Mouse (Mus musculus): ENCODE measurements at regions not wholly inside any gene's neighbourhood (a gene's known extent, or its start where the extent isn't known, plus 50 kb on each side); places are given as distances from the start of the nearest gene placed in this dataset.

DNA sequence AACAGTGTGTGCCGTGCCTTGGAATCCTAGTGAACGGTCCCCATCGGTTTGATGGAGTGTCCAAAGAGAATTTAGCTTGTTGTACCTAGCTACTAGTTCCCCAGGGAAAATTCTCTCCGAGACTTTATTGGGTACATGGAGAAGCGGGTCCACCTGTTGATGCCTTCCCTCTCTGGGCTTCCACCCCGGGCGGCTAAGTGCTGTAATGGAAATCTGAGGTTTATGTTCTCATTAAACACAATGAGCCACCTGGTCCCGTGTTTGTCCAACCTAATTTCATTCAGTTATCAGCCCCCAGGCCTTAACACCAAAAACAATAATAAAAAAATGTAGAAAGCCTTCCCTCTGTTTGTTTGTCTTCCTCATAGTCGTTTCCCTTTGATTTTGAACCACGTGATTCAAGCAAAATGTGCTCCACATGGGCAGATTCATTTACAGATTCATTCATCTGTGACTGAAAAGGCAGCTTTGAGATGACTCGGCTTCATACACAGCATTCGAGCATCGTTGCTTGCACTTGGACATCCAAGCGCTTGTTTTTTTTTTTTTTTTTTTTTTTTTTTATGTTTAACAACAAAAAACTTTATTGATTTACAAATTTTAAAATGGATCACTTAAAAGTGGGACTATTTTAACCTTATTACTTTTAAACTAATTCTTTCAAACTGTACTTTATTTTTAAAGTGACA is 84.5 kb upstream of the Smim23 start:
- peak; percentile 62 for DNase-seq (ENCODE audit: low spot score)

DNA sequence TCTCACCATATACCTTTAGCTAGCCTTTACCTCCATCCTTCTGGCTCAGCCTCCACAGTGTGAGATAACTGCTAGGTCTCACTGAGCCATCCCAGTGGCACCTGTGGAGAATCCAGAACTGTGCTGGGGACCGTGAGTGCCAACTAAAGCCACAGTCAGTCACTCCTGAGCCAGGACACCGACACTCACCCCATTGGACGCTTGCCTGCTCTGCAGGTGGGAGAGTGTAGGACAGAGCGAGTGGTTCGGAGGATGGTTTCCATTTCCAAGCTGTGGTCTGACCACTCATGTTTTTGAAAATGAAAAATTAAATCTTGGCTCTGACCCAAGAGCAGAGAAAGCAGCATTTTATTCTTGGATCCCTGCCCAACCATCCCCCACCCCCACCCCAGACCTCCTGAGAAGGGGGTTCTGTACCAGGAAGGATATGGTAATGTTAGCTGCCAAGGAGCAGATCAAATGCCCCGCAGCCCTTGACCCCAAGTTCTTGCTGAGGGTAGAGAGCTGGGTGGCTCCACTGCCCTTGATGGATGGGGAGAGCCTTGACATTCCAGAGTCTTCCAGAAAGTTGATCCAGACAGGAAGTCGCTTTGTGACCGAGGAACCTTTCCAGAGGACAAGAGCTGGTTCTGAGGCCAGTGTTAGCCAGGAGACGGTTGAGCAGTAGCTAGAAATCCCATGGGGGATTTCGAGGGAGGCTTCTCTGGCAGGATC is 83.3 kb upstream of the Smim23 start:
- Histone ChIP-seq H3K4me3 (ENCODE audit: low read depth, low read length) (no peak overlapping the region), H3K9me3 (ENCODE audit: control insufficient read depth, low read length) (no peaks in the 10 kb centered on the region), H3K4me1 (ENCODE audit: control insufficient read depth, insufficient read depth, low read length) (peaks cover 20% of the 10 kb centered on the region), H3K4me2 (ENCODE audit: low read depth, low read length) (no peak overlapping the region), H3K27ac (replicated peaks; ENCODE audit: low read depth, low read length) (no peak overlapping the region), H3K36me3 (ENCODE audit: control insufficient read depth, insufficient read depth, low read length) (no peaks in the 10 kb centered on the region), H3K27me3 (replicated peaks; ENCODE audit: control insufficient read depth, insufficient read depth, low read length) (no peaks in the 10 kb centered on the region), H3K9ac (ENCODE audit: low read depth, low read length) (no peak overlapping the region)
- WGBS = 33% methylated on average over 10 of the region's 10 CpGs
- no peak for DNase-seq (ENCODE audit: low spot score)
- peak; percentile 53; the same call in 1 of the 2 replicates for ATAC-seq (ENCODE audit: low read depth)

More for the DNA sequence above, 84.5 kb upstream of the Smim23 start:
- 46% methylated on average over 14 of the region's 14 CpGs for WGBS
- Histone ChIP-seq H3K4me1 (ENCODE audit: control insufficient read depth, insufficient read depth, low read length) (peaks cover 18% of the 10 kb centered on the region), H3K36me3 (ENCODE audit: control insufficient read depth, insufficient read depth, low read length) (no peaks in the 10 kb centered on the region), H3K9me3 (ENCODE audit: control insufficient read depth, low read length) (no peaks in the 10 kb centered on the region), H3K4me3 (ENCODE audit: low read depth, low read length) (no peak overlapping the region), H3K27me3 (replicated peaks; ENCODE audit: control insufficient read depth, insufficient read depth, low read length) (no peaks in the 10 kb centered on the region), H3K4me2 (ENCODE audit: low read depth, low read length) (no peak overlapping the region), H3K27ac (replicated peaks; ENCODE audit: low read depth, low read length) (no peak overlapping the region), H3K9ac (ENCODE audit: low read depth, low read length) (no peak overlapping the region)
- peak; percentile 51 for ATAC-seq (ENCODE audit: low read depth)

DNA sequence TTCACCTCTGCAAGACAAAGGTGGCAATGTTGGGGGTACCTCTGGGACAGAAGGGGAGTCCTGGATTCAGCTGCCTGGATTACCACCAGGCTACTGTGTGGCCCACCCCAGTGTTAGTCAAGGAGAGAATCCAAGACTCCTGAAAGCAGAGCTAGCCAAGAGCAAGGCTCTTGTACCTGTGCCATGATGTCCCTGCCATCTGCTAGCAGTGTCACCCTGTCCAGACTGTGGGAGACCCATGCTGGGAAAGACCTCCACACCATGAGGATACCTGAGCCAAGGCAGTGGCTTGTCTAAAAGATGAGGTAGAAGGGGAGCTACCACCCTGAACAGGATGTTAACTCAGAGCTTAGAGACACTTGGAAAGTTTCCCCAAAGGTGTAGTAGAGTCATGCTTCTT is 79.6 kb upstream of the Smim23 start:
- peaks cover 51% of the 10 kb centered on the region for H3K4me1 ChIP-seq (ENCODE audit: control insufficient read depth, insufficient read depth, low read length)

DNA sequence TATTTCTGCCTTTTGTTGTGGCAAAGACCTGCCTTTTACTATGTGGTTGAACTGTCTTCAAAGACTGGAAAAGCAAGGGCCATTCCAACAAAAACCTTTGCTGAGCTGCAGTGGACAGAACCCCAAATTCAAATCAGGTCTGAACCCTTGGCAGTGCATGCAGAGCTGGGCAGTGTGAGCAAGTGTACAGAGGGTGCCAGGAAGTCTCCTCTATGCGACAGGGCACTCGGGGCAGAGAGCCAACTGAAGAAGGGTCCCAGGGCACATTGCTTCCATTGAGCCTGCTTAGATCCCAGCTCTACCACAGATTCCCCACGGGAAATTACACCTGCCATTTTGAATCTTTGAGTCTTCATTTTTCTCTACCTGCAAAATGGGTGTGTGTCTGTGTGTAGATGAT is 79.0 kb upstream of the Smim23 start:
- ATAC-seq (ENCODE audit: low read depth) = no peak
- Histone ChIP-seq H3K9ac (ENCODE audit: low read depth, low read length) (no peak overlapping the region), H3K4me3 (ENCODE audit: low read depth, low read length) (no peak overlapping the region), H3K4me1 (ENCODE audit: control insufficient read depth, insufficient read depth, low read length) (peaks cover 50% of the 10 kb centered on the region), H3K27me3 (replicated peaks; ENCODE audit: control insufficient read depth, insufficient read depth, low read length) (no peaks in the 10 kb centered on the region), H3K4me2 (ENCODE audit: low read depth, low read length) (no peak overlapping the region), H3K9me3 (ENCODE audit: control insufficient read depth, low read length) (no peaks in the 10 kb centered on the region), H3K36me3 (ENCODE audit: control insufficient read depth, insufficient read depth, low read length) (no peaks in the 10 kb centered on the region), H3K27ac (replicated peaks; ENCODE audit: low read depth, low read length) (no peak overlapping the region)
- DNase-seq (ENCODE audit: low spot score) = no peak
- WGBS = 86% methylated on average over 3 of the region's 3 CpGs

More for the DNA sequence above, 79.6 kb upstream of the Smim23 start:
- H3K9ac ChIP-seq (ENCODE audit: low read depth, low read length) = no peak overlapping the region
- no peak for ATAC-seq (ENCODE audit: low read depth)
- no peak overlapping the region for H3K4me3 ChIP-seq (ENCODE audit: low read depth, low read length)
- no peaks in the 10 kb centered on the region for H3K36me3 ChIP-seq (ENCODE audit: control insufficient read depth, insufficient read depth, low read length)
- no peak overlapping the region for H3K27ac ChIP-seq (replicated peaks; ENCODE audit: low read depth, low read length)
- no peak for DNase-seq (ENCODE audit: low spot score)
- no peaks in the 10 kb centered on the region for H3K27me3 ChIP-seq (replicated peaks; ENCODE audit: control insufficient read depth, insufficient read depth, low read length)
- no peaks in the 10 kb centered on the region for H3K9me3 ChIP-seq (ENCODE audit: control insufficient read depth, low read length)
- no peak overlapping the region for H3K4me2 ChIP-seq (ENCODE audit: low read depth, low read length)

DNA sequence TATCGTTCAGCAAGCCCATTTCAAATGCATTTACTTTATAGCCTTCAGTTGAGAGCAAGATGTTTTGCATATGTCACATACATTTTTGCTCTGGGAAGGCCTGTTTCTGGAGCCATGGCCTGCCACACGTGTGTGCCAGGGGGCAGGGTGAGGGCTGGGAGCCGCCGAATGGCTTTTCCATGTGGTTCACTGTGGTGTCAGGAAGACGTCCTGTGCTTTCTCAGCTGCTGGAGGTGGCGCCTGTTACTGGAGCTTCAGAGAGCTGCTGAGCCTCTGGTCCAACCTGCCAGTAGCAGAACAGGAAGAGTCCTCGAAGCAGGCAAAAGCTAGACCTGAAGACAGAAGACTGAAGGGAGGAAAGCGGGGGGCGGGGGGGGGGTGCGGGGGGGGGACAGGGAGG is 78.5 kb upstream of the Smim23 start:
- Histone ChIP-seq H3K27me3 (replicated peaks; ENCODE audit: control insufficient read depth, insufficient read depth, low read length) (no peaks in the 10 kb centered on the region), H3K4me2 (ENCODE audit: low read depth, low read length) (no peak overlapping the region), H3K9ac (ENCODE audit: low read depth, low read length) (no peak overlapping the region), H3K4me3 (ENCODE audit: low read depth, low read length) (no peak overlapping the region), H3K36me3 (ENCODE audit: control insufficient read depth, insufficient read depth, low read length) (no peaks in the 10 kb centered on the region), H3K4me1 (ENCODE audit: control insufficient read depth, insufficient read depth, low read length) (peaks cover 45% of the 10 kb centered on the region), H3K9me3 (ENCODE audit: control insufficient read depth, low read length) (no peaks in the 10 kb centered on the region), H3K27ac (replicated peaks; ENCODE audit: low read depth, low read length) (peak overlapping the region; percentile 28; the same call in 1 of the 2 replicates)
- ATAC-seq (ENCODE audit: low read depth) = no peak
- 20% methylated on average over 5 of the region's 10 CpGs for WGBS
- DNase-seq (ENCODE audit: low spot score) = peak; percentile 50

DNA sequence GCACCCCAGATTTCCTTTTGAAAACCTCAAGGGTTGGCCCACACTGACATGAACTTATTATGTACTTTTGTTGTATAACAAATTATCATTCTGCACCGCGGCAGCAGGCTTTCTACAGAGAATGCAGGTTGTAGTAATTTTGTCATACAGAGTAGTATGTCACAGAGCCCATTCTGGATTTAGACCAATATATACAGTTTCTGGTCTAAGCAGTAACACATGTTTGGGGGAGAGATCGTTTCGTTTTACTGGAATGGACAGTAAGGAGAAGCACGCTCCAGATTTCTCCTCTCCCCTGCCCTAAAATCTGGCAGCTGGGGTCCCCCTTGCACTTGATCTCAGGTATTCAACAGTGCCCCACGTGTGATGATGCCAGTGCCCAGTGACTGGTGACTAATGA is 76.0 kb upstream of the Smim23 start:
- Histone ChIP-seq H3K9ac (ENCODE audit: low read depth, low read length) (no peak overlapping the region), H3K4me1 (ENCODE audit: control insufficient read depth, insufficient read depth, low read length) (peaks cover 37% of the 10 kb centered on the region), H3K4me3 (ENCODE audit: low read depth, low read length) (0 out of 2 replicates have a peak overlapping the region, but pooled peaks have one; percentile 5), H3K4me2 (ENCODE audit: low read depth, low read length) (peak overlapping the region; percentile 35), H3K36me3 (ENCODE audit: control insufficient read depth, insufficient read depth, low read length) (no peaks in the 10 kb centered on the region), H3K27me3 (replicated peaks; ENCODE audit: control insufficient read depth, insufficient read depth, low read length) (no peaks in the 10 kb centered on the region), H3K27ac (replicated peaks; ENCODE audit: low read depth, low read length) (peak overlapping the region; percentile 59), H3K9me3 (ENCODE audit: control insufficient read depth, low read length) (no peaks in the 10 kb centered on the region)
- DNase-seq (ENCODE audit: low spot score) (peak; percentile 78), ATAC-seq (ENCODE audit: low read depth) (peak; percentile 34; the same call in 1 of the 2 replicates)
- 42% methylated on average over 6 of the region's 6 CpGs for WGBS

DNA sequence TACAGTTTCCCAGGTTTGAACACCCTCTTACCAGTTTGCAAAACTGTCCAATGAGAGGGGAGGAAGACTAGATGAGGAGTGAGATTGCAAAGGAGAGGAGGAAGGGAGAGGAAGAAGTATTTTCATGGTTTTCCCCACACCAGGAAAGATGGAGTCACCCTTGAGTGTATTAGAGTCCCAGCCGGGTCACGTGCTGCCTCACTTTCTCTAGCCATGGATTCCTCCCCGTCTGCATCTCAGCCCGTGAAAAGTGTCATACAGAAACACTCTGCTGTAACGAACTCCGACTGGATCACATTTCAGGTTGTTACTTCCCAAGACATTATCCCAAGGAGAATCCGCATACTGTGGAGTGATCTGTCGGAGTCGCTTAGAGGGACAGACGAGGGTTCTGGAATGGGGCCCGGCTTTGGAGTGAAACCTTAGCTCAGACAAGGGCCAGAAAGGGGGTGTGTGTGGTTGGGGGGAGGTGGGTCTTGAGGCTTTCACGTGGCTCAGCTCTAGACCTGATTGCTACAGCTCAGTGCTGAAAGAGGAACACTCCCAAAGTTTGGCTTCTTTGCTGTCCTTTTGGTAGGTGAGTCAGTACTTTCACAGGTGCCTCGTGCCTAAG is 75.3 kb upstream of the Smim23 start:
- H3K4me2 ChIP-seq (ENCODE audit: low read depth, low read length) = peak overlapping the region; percentile 35
- no peak overlapping the region for H3K9ac ChIP-seq (ENCODE audit: low read depth, low read length)
- H3K27me3 ChIP-seq (replicated peaks; ENCODE audit: control insufficient read depth, insufficient read depth, low read length) = no peaks in the 10 kb centered on the region
- ATAC-seq (ENCODE audit: low read depth) (peak; percentile 86), DNase-seq (ENCODE audit: low spot score) (peak; percentile 90)
- no peaks in the 10 kb centered on the region for H3K9me3 ChIP-seq (ENCODE audit: control insufficient read depth, low read length)
- no peak overlapping the region for H3K4me3 ChIP-seq (ENCODE audit: low read depth, low read length)
- H3K36me3 ChIP-seq (ENCODE audit: control insufficient read depth, insufficient read depth, low read length) = no peaks in the 10 kb centered on the region
- peak overlapping the region; percentile 59 for H3K27ac ChIP-seq (replicated peaks; ENCODE audit: low read depth, low read length)
- 22% methylated on average over 13 of the region's 13 CpGs for WGBS
- H3K4me1 ChIP-seq (ENCODE audit: control insufficient read depth, insufficient read depth, low read length) = peaks cover 37% of the 10 kb centered on the region

DNA sequence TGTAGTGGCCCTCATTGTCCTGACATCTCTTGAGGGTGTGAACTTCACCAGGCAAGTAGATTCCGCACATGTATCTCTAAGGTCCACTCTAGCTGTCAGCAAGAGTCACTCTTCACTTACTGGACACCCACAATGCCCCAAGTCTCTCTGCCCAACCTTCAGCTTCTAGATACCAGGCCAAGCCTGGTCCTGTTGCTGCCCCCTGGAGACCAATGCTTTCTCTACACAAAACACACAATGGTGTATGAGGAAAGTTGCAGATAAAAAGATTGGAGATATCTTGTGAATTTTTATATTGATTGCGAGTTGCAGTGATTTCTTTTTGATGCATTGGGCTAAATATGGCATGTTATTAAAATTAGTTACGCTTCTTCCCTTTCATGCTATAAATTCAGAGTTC is 71.0 kb upstream of the Smim23 start:
- H3K4me2 ChIP-seq (ENCODE audit: low read depth, low read length) = no peak overlapping the region
- ATAC-seq (ENCODE audit: low read depth) = no peak
- 80% methylated on average over 3 of the region's 3 CpGs for WGBS

More for the DNA sequence above, 71.0 kb upstream of the Smim23 start:
- H3K9me3 ChIP-seq (ENCODE audit: control insufficient read depth, low read length) = no peaks in the 10 kb centered on the region
- H3K4me3 ChIP-seq (ENCODE audit: low read depth, low read length) = no peak overlapping the region
- no peaks in the 10 kb centered on the region for H3K27me3 ChIP-seq (replicated peaks; ENCODE audit: control insufficient read depth, insufficient read depth, low read length)
- peaks cover 18% of the 10 kb centered on the region for H3K4me1 ChIP-seq (ENCODE audit: control insufficient read depth, insufficient read depth, low read length)
- H3K9ac ChIP-seq (ENCODE audit: low read depth, low read length) = no peak overlapping the region
- H3K36me3 ChIP-seq (ENCODE audit: control insufficient read depth, insufficient read depth, low read length) = no peaks in the 10 kb centered on the region
- DNase-seq (ENCODE audit: low spot score) = no peak
- no peak overlapping the region for H3K27ac ChIP-seq (replicated peaks; ENCODE audit: low read depth, low read length)
